Mouse (Mus musculus): ENCODE measurements around the gene Srsf3.
"Not testable (repeated sequence)": the region's sequence is repeated elsewhere in the genome, so short reads cannot be mapped to it uniquely, and the experiment has no call there.

Gene Srsf3

DNA sequence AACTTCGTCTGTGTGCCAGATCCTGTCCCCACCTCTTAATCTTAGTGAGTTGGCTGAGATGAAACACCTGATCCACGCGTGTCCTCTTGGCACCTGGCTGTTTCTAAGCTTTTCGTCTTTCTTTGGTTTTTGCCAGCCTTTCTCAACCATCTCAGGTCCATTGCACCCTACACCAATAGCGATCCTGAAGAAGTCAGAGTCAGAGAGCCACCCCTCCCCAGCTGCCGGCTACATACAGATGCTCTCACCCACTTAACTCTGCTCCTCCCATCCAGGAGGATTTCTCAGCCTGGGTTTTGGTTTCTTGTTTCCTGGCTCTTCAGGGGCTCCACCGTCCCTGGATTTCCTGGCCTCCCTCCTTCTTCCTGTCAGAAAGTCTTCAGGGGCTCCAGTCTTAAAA is 13.0 kb upstream of the Srsf3 start:
- DNase-seq = no peak

DNA sequence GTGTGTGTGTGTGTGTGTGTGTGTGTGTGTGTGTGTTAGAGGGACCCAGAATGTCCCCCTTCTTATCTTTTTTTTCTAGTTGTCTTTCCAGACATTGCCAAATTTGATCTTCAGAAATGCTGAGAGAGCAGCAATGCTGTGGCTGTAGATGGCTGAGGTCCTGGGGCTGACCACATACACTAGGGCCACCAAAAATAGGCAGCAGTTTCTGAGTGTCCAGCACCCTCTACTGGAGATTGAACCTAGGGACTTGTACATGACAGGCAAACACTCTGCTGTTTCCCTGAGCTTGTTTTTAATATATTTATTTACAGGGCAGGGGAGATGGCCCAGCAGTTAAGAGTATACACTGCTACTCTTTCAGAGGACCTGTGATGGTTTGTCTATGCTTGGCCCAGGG is 12.0 kb upstream of the Srsf3 start:
- peak; percentile 58 for DNase-seq

DNA sequence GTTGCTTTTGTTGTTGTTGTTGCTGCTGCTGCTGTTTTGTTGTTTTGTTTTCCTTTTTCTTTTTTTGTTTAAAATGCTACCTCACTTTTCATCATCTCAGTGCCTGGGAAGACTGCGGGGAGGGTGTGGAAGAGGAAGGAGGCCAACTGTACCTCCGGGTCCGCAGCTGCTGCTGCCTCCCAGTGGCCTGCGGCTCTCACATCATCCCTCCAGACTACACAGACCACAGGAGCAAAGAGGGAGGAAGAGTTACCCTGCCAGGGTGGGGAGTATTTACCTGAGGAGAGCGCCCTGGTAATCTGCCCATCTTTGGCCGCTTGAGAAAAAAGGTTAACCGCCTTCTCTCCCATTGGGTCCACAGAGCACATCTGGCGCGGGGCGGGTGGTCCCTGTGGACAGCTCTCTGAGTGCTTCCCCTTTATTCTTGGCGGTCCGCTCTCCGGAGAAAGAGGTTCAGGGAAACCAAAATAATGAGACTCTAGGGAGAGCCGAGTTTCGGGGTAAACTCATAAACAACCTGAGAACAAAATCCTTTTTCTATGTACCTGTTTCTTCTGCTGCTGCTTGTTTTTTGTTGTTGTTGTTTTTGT is 10.1 kb upstream of the Srsf3 start:
- peak; percentile 45 for DNase-seq

DNA sequence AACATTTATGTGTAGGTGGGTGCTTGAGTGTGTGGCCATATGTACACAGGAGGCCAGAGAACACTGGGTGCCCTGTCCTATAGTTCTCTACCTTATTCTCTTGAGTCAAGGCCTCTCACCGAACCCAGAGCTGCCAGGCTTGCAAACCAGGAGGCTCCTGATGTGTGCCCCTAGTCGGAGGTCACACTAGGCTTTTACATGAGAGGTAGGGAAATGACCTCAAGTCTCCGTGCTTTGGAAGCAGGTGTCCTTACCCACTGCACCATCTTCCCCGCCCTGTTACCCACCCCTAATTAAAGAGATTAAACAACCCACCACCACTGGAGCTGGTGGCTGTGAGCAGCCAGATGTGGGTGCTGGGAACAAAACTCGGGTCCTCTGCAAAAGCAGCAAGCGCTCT is 9.1 kb upstream of the Srsf3 start:
- DNase-seq = no peak

DNA sequence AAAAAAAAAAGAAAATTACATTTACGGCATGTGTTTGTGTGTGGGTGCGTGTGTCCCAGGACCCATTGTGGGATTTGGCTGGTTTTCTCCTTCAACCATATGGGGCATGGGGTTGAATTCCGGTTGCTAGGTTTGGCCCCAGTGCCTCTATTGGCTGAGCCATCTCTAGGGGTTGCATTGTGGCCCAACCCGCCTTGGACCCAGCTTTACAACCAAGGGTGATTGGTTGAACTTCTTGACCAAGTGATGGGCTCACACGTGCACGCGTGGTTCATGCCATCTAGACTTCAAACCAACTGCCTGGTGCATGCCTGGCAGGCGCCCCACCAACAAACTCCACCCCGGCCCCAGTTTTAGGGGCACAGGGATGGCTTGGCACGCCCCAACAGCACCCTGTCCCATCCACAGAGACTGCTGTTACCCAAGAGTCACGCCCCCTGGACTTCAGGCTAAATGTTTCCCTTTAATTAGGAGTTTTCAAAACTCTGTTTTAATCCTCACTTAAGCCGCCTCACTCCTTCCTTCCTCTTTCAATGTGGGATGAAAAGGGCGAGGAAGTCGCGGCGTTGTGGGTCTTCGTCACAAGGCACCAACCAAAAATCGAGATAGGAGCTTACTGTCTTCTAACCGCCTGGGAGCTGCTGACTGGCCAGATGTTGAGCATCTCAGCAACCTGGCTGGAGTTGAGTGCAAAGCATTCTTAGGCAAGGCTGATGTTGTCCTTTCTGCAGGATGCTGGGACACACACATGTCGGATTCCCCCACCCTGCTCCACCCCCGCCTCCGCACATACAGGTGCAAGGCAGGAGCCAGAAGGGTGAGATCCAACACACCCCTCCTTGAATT is 8.2 kb upstream of the Srsf3 start:
- DNase-seq = no peak

DNA sequence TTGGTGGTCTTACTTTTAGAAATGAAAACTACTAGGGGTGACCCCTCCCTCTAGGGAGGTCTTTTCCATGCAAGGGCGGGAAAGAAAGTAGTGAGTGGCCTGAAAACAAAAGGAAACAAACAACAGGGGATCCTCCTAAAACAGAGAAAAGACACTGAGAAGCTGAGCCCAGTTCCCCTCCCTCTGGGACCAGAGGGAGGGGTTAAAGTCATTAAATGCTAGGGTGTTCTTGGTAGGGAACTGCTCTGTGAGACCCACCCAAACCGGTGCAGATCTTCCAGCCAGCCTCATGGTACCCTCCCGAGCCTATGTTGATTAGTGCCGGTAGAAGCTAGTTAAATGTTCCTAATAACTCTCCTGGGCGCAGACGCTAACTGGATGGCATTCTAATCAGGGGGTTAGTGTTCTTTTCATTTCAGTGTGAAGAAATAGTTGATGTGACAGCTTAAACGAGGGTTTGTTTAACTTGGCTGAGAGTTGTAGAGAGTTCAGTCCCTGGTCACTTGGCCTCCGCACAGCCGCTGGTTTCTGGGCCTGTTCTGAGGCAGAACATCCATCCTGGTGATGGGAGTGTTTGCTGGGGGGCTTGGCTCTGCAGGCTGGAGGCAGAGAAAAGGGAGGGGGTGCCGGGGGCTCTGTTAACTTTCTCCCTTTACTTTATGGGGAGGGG is 7.4 kb upstream of the Srsf3 start:
- peak; percentile 56 for DNase-seq

DNA sequence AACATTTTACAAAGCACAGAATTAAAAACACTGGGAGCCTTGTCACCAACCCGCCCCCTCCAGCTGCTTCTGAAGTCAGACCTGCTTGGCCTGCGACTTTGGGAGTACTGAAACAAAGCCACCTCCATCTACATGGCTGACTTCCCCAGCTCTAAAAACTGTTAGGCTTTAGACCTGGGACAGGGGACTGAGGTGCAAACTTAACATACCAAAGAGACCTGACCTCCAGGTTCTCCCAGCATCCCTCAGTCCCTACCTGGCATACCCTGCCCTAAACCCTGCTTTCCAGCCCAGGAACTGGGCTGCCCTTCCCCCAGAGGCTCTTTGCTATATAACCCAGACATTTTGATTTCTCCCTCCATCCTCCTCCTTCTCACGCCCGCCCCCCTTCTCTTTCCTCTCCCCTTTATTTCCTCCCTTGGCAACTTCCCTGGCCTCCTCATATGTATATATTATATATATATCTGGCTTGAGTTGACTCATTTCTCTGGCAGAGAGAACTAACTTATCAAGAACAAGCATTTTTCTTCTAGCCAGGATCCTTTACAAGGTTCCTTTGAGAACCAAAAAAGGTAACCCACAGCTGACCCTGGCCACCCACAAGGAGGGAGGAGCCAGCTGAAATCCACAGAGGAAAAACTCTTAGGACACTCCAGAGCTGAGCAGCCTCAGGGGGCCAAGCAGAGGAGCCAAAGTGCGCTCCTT is 5.6 kb upstream of the Srsf3 start:
- no peak for DNase-seq

DNA sequence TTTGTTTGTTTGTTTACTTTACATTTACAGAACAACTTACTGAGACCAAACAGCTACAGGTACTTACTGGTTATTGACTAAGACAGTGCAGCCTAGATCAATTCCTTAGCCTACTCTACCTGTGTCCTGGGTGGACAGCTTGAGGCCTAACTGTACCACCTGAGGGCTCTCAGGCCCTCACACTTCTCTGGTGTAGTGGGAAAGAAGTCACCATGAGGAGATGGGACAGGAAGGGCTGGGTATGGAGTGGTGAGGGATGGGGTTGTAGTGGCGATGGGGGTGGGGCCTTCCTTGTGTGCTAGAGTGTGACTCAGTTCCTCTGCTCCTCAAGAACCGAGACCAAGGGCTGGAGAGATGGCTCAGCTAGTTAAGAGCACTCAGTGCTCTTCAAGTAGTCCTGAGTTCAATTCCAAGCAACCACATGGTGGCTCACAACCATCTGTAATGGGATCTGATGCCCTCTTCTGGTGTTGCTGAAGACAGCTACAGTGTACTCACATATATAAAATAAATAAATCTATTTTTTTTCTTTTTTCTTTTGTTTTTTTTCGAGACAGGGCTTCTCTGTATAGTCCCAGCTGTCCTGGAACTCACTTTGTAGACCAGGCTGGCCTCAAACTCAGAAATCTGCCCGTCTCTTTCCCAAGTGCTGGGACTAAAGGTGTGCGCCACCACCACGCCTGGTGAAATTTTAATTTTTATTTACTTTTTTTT is 1.9 kb upstream of the Srsf3 start:
- DNase-seq = no peak

DNA sequence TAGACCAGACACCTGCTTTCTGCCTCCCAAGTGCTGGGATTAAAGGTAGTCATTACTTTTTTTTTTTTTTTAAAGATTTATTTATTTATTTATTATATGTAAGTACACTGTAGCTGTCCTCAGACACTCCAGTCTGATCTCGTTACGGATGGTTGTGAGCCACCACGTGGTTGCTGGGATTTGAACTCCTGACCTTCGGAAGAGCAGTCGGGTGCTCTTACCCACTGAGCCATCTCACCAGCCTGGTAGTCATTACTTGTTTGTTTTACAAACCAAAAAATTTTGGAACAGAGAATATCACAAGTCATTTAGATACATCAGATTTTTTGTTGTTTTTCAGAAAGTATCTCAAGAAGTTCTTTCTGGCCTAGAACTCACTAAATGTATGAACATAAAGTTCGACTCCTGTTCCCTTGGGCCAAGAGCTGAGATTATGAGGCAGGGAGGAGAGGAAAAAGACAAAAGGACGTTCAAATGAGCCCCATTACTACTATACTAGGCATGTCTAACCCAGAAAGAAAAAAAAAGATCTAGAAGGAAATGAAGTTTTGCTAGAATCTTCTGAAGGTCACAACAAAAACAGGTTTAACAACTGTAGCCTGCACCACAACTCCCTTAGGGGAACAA is 1.2 kb upstream of the Srsf3 start:
- DNase-seq = not testable (repeated sequence)

DNA sequence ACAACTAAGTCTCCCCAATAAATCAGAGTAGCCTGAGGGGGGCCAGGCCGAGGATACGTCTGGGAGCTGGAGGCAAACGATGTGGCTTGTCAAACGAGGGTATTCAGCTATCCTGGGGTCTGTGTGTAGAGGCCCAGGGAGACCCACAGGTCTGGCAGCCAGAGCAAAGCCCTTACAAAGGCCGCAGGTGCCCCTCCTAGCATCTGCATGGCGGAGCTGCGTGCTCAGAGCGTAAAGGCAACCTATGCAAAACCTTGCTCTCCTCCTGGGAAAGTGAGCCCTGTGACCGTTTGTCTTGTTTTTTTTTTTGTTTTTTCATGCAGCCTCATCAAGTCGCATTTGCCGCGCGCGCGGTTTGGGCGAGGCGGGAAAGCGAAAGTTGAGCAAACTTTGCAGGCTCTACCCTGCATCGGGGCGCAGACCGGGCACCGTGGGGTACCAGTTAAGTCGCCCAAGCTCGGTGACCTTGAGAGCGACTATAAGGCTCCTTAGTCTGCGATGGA is 606 bp upstream of the Srsf3 start:
- peak; percentile 56 for DNase-seq

DNA sequence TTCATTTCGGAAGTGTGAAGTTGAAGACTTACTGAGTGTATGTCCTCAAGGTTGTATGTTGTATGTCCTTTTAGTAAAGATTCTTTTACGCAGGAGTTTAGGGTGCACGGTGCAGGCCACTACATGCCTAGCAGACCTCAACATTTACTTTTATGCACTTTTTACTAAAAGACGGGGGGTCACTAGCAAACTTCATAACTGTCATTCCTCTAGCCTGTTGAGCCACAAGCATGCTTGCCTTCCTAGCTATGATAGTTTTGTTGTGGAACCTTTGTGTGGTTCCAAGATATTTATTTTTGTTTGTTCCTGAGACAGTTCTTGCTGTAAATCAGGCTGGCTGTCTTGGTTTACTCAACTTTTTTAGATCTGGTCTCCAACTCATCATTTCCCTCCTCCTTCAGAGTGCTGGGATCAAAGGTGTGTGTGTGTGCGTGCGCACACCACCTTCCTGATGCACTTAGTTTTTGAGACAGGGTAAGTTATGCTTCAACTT is 1.2 kb downstream of the Srsf3 start:
- DNase-seq = no peak

DNA sequence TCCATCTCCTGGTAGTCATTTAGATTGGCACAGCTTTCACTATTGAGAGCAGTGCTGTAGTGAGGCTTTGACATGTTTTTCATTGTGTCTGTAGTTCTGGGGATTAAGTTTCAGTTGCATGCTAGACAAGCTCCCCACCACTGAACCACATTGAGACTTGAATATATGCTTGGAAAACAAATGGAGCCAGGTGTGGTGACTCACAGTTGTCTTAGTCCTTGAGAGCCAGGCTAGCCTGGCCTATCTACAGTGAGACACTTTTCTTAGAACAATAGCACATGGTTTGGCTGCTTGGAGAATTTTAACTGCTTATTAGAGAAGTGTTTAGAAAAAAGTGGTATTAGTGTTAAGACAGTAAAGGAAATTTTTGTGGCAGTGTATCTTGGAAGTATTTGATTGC is 1.8 kb downstream of the Srsf3 start:
- no peak for DNase-seq

DNA sequence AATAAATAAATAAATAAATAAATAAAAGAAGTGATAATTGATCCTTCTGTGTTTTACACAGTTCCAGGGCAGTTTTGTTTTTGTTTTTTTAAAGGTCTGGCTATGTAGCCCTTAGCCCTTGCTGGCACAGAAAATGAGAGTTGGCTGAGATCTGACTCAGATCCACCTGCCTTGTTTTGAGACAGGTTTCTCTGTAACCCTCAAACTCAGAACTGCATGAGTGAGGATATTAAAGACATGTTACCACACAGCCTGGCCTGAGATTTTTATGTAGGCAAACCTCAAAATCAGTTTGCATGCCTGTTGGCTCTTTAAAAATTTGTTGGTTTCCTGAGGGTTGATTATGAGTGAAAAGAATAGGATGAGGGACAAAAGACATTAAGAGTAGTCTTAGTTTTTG is 3.1 kb downstream of the Srsf3 start:
- DNase-seq = no peak

DNA sequence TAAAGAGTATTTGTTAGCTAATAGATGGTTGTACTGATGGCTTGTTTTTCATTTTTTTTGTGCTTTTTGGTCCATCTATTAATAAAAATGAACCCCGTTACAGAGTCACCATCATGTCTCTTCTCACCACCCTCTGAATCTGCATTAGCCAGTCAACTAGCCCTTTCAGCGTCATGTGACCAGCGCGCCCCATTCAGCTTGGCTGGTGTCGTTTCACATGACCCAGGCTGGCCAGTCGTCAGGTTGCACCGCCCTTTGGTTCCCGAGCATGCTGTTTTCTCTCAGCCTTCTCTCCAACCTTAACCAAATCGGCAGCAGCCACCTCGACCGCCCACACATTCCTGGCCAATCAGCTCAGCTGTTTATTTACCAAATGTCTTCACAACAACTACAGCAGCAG is 6.9 kb downstream of the Srsf3 start:
- no peak for DNase-seq

DNA sequence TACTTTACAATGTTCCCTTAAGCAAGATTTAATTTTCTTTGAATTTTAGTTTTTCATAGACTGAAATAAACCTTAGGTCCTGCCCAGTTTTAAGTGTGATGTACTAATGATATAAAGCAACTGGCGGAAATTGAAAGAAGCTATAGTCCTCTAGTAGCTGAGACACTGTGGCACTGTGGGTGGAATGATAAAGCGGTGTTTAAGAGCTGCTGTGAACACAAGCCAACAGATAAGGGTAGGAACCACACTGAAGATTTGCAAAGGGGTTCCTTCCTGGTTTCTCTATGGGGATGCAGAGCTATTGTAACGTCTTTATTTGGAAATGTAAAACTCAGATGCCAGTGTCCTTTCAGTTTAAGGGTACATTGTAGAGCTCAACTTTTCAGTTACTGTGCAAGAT is 9.2 kb downstream of the Srsf3 start:
- DNase-seq = not testable (repeated sequence)

DNA sequence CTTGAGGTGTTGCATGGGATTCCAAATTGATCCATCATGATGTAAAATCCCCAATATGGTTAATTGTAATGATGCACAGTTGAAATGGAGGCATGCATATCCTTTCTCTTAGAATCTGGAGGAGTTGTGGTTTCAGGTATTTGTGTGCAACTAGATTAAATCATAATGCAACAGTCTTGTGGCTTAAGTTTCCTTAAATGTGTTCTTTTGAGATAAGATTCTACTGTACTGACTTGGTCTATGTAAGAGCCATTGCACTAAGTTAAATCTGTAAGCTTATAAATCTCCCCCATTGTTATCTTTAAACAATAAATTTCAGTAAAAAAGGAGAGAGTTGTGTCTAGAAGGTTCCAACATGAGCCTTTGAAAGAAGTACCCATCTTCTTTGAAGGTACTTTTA is 10.1 kb downstream of the Srsf3 start:
- no peak for DNase-seq

DNA sequence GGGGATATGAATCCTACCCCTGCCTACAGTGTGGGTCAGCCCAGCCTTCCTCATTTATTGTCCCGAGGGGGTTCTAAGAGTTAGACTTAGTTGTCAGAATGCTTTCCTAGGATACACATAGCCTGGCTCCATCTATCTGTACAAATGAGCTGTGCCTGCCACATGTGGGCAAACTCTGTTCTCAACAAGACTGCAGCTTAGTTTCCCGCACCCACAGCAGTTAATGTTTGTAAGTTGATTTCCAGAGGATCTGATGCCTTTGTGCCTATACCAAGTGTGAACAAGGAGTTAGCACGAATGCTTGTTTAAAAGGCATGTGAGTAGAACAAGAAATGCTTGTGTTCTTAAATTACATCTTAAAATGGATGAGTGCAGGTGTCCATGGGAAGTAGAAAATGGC is 11.2 kb downstream of the Srsf3 start:
- no peak for DNase-seq

DNA sequence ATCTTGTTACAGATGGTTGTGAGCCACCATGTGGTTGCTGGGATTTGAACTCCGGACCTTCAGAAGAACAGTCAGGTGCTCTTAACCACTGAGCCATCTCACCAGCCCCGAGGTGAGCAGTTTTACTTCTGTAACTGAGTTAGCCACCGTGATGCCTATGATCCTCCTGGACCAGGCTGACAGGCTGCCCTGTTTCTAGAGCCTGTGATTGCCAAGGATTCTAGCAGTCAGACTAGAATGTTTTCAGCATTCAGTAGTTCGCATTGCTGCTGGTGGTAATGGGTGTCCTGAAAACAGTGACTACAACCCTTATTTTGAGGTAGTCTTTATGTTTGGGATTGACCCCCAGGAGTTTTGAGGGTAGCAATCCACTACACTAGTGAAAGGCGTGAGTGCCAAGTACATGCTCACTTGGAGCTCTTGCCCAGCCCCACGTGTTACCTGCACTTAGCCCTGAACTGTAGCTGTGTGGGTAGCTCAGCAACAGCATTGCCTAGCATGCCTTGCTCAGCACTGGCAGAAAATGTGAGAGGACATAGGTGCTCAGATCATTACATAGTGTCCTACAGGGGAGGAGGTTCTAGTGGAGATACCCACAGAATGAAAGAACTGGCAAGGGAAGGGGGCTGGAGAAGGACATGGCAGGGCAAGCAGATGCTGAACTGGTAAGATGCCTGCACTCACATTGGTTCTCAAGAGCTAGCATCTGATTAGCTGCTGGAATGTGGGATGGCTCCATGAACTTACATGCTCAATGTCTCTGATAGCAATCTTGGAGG is 11.9 kb downstream of the Srsf3 start:
- DNase-seq = no peak

DNA sequence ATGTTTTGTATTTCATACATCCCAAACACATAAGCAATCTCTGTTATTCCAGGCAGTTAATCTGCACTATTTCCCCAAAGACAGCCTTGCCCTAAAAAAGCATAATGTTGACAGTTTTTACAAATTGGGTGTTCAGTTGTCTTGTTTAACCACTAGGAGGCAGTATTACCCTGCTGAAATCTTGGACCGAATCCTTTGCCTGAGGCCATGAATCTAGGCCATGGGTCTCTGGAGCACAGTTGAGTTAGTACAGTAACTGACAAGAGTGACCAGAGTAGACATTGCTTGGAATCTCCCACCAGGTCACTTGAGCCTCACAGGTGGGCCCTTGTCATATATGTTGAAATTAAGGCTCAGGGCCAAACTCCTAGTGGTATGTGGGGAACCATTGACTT is 12.5 kb downstream of the Srsf3 start:
- DNase-seq = no peak

DNA sequence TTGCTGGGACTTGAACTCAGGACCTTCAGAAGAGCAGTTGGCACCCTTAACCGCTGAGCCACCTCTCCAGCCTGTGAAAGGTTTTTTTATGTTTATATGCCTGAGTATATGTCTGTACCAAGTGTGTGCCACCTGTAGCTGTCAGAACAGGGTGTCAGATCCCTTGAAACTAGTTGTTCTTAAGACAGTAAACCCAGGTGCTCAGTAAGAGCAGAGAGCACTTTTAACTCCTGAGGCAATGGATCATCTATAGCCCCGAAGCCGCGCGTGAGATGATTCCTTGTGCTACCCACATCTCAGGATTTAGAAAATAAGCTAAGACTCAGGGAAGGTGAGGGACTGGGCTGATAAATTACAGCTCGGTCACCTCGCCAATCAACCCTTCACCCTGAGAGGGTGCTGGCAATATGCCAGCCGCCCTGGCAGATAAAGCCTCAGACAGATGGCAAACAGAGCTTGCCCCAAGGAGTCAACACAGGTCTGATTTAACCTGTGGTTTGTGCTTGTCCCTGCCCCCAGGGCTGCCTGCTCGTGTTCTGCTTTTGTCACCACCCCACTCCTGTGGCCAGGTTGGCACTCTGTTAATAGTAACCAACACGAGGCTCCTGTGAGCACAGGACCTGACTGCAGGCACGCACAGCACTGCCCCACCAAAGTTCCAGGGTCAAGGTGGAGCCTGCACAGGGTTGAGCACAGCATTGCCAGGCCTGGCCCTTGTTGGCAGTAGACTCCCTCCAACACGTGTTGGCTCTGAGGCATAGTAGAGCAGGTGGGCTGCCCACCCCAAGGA is 13.5 kb downstream of the Srsf3 start:
- peak; percentile 74 for DNase-seq

All from lung, postnatal 10 days (tissue).